1 mouse cellular context compared by ENCODE assay signal in genomic region chr4:156108606-156109546, GRCm38 (mm10).
A peak's percentile ranks its signal among the peaks of the same experiment; 100 is the strongest.
TF ChIP-seq lines count a peak whose summit lies in the region.

No protein-coding gene starts in this region.

TF ChIP-seq in MEL, 35 proteins besides CTCF, POLR2A, EP300 and RAD21 (continued from another document):
- TF ChIP-seq USF1 (IDR thresholded peaks at IDR 0.05; ENCODE audit: low read depth, low read length), result no peak
- no peak for TF ChIP-seq CHD1 (IDR thresholded peaks at IDR 0.05; ENCODE audit: low read depth, low read length)
- no peak; the same call in 1 of the 2 replicates for TF ChIP-seq GABPA (IDR thresholded peaks at IDR 0.05; ENCODE audit: low read depth, low read length)
- TF ChIP-seq MXI1 (IDR thresholded peaks at IDR 0.05; ENCODE audit: low read depth, low read length), result peak; percentile 80
- TF ChIP-seq ZMIZ1 (IDR thresholded peaks at IDR 0.05; ENCODE audit: low read depth, low read length), result 0 out of 2 replicates have a peak, but pooled peaks have one; percentile 37
- no peak for TF ChIP-seq ETS1 (IDR thresholded peaks at IDR 0.05; ENCODE audit: low read depth, low read length)
